Mouse (Mus musculus) right cerebral cortex, adult 18-20 months (tissue): ENCODE measurements around the gene Gm49359.
"Not testable (repeated sequence)": the region's sequence is repeated elsewhere in the genome, so short reads cannot be mapped to it uniquely, and the experiment has no call there.

Experiments
- DNase-seq: peaks from one replicate; pipeline ENCODE4 v3.0.0; 2022; ENCODE audit warnings: mixed read lengths

Gm49359 gene

GRCm38 (mm10) chr13:62466424-62467334 lies at the start of gene Gm49359:
Gene Gm49359 (minus strand): TSS chr13:62466832.
- peak; percentile 92 for DNase-seq

- not testable (repeated sequence) for DNase-seq
Observed at GRCm38 (mm10) chr13:62510641-62511420, 44.2 kb upstream of the Gm49359 start.

- not testable (repeated sequence) for DNase-seq
Observed at GRCm38 (mm10) chr13:62472661-62473060, 6.0 kb upstream of the Gm49359 start.

- DNase-seq, result peak; percentile 8
Observed at GRCm38 (mm10) chr13:62469947-62470346, 3.3 kb upstream of the Gm49359 start.
